Mouse (Mus musculus) limb, embryonic 14.5 days (tissue): ENCODE measurements at regions not wholly inside any gene's neighbourhood (a gene's known extent, or its start where the extent isn't known, plus 50 kb on each side); places are given as distances from the start of the nearest gene placed in this dataset.

Source experiments
- ATAC-seq: fragments of 200-750 bp; cut with Nextera tagmentation; 2 replicates; pipeline ENCODE4 v1.8.0; 2017; ENCODE audit warnings: low read depth, moderate number of reproducible peaks, moderate TSS enrichment; ENCODE audit not compliant: low FRiP score
- DNase-seq: peaks from one replicate; pipeline ENCODE4 v3.0.0-alpha.2; 2015; ENCODE audit warnings: low spot score
- H3K27ac ChIP-seq: fragments of 300-500 bp; sonication (generic); replicated peaks from 2 replicates; pipeline ENCODE4 v1.5.1; 2014; ENCODE audit warnings: low read depth, mild to moderate bottlenecking, low read length, moderate library complexity, mixed read lengths
- H3K27me3 ChIP-seq: fragments of 300-500 bp; sonication (generic); 2 replicates; pipeline ENCODE4 v1.6.1; 2014; ENCODE audit warnings: low read length, mixed read lengths; ENCODE audit not compliant: control insufficient read depth, insufficient read depth
- H3K36me3 ChIP-seq: fragments of 300-500 bp; sonication (generic); 2 replicates; pipeline ENCODE4 v1.6.1; 2014; ENCODE audit warnings: mild to moderate bottlenecking, low read length, moderate library complexity, mixed read lengths; ENCODE audit not compliant: control insufficient read depth, insufficient read depth
- H3K4me1 ChIP-seq: fragments of 300-500 bp; sonication (generic); 2 replicates; pipeline ENCODE4 v1.6.1; 2014; ENCODE audit warnings: antibody characterized with exemption, low read length, mixed read lengths; ENCODE audit not compliant: control insufficient read depth, insufficient read depth
- H3K4me2 ChIP-seq: fragments of 300-500 bp; sonication (generic); replicated peaks from 2 replicates; pipeline ENCODE4 v1.6.1; 2014; ENCODE audit warnings: low read depth, mild to moderate bottlenecking, low read length, moderate library complexity; ENCODE audit not compliant: severe bottlenecking
- H3K4me3 ChIP-seq: fragments of 300-500 bp; sonication (generic); replicated peaks from 2 replicates; pipeline ENCODE4 v1.5.1; 2014; ENCODE audit warnings: low read length
- H3K9ac ChIP-seq: fragments of 300-500 bp; sonication (generic); 2 replicates; pipeline ENCODE4 v1.6.1; 2014; ENCODE audit warnings: mild to moderate bottlenecking, low read depth, low read length, moderate library complexity; ENCODE audit not compliant: severe bottlenecking
- H3K9me3 ChIP-seq: fragments of 300-500 bp; sonication (generic); 2 replicates; pipeline ENCODE4 v1.6.1; 2016; ENCODE audit warnings: low read length; ENCODE audit not compliant: control insufficient read depth
- POLR2A ChIP-seq: fragments of 200-500 bp; IDR thresholded peaks from 2 replicates; pipeline ENCODE4 v1.8.0; 2012; ENCODE audit warnings: inconsistent platforms, mild to moderate bottlenecking, moderate library complexity, borderline replicate concordance; ENCODE audit not compliant: insufficient read depth, insufficient read length; ENCODE audit errors: extremely low read depth
- WGBS: fragments of 180-500 bp; shearing (Covaris S2); extraction: QIAGEN DNeasy Blood & Tissue Kit; methylation state at CpG from one replicate; pipeline ENCODE4 v1.1.7; 2014; 5-methylcytosine and 5-hydroxymethylcytosine counted together

GRCm38 (mm10) chr14:29904856-29905255, 63.3 kb upstream of the Selenok start:
- no peaks in the 10 kb centered on the region for H3K9me3 ChIP-seq
- H3K27ac ChIP-seq: no peak overlapping the region
- H3K4me1 ChIP-seq: no peaks in the 10 kb centered on the region
- no peak overlapping the region for H3K4me2 ChIP-seq
- DNase-seq (no peak), ATAC-seq (no peak)
- H3K36me3 ChIP-seq: no peaks in the 10 kb centered on the region
- TF ChIP-seq POLR2A: no peak
- no peaks in the 10 kb centered on the region for H3K27me3 ChIP-seq
- H3K4me3 ChIP-seq: no peak overlapping the region
- no peak overlapping the region for H3K9ac ChIP-seq
- WGBS: 67% methylated on average over 6 of the region's 6 CpGs

DNA sequence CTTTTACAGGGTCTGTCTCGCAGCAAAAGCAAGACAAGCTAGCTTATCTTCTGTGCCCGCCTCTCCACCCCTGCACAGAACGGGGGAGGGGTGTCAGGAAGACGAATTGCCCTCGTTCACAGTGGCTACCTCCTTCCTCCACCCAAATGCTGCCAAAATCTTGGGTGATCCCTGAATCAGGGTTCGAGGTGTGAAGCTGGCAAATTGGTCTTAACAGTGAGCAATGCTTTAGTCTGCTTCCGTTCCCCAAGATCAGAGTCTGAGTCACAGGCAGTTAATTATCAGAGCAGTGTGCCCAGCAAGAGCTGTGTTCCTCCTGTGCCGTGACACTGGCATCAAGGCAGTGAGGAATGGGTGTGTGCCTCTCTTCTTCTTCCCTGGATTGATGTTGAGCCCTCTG, 58.4 kb upstream of the Selenok start:
- no peaks in the 10 kb centered on the region for H3K36me3 ChIP-seq
- 19% methylated on average over 8 of the region's 8 CpGs for WGBS
- H3K9me3 ChIP-seq: no peaks in the 10 kb centered on the region
- no peak overlapping the region for H3K9ac ChIP-seq
- no peak overlapping the region for H3K4me2 ChIP-seq
- no peaks in the 10 kb centered on the region for H3K27me3 ChIP-seq
- DNase-seq: no peak
- ATAC-seq: no peak
- H3K4me1 ChIP-seq: no peaks in the 10 kb centered on the region
- H3K4me3 ChIP-seq: no peak overlapping the region
- H3K27ac ChIP-seq: no peak overlapping the region
- no peak for TF ChIP-seq POLR2A
